Mouse (Mus musculus) embryo, embryonic 11.5 days (tissue): ENCODE measurements around the gene Gsto2.

Source experiments
- DNase-seq: peaks from one replicate; pipeline ENCODE4 v3.0.0-alpha.2; 2012; ENCODE audit warnings: low read depth, low spot score

The Gsto2 gene

GRCm38 (mm10) chr19:47857957-47858942 is 7.1 kb upstream of the Gsto2 start:
- no peak for DNase-seq

GRCm38 (mm10) chr19:47859180-47859579 is 6.2 kb upstream of the Gsto2 start:
- no peak for DNase-seq

GRCm38 (mm10) chr19:47862581-47862980 is 2.8 kb upstream of the Gsto2 start:
- no peak for DNase-seq

GRCm38 (mm10) chr19:47864051-47864450 is 1.3 kb upstream of the Gsto2 start:
- DNase-seq, result no peak

- no peak for DNase-seq
Measured at GRCm38 (mm10) chr19:47864721-47865120, 613 bp upstream of the Gsto2 start.

- DNase-seq, result no peak
Measured at GRCm38 (mm10) chr19:47867628-47868175, 2.4 kb downstream of the Gsto2 start.

- DNase-seq, result no peak
Measured at GRCm38 (mm10) chr19:47868951-47869350, 3.6 kb downstream of the Gsto2 start.

GRCm38 (mm10) chr19:47869516-47869915 is 4.2 kb downstream of the Gsto2 start:
- no peak for DNase-seq

GRCm38 (mm10) chr19:47870102-47870666 is 4.8 kb downstream of the Gsto2 start:
- no peak for DNase-seq

GRCm38 (mm10) chr19:47871515-47871914 is 6.2 kb downstream of the Gsto2 start:
- no peak for DNase-seq

- DNase-seq, result no peak
Measured at GRCm38 (mm10) chr19:47876252-47876651, 10.9 kb downstream of the Gsto2 start.

- DNase-seq, result no peak
Measured at GRCm38 (mm10) chr19:47881538-47881937, 16.2 kb downstream of the Gsto2 start.

GRCm38 (mm10) chr19:47882151-47882881 is 17.0 kb downstream of the Gsto2 start:
- peak; percentile 89 for DNase-seq

- no peak for DNase-seq
Measured at GRCm38 (mm10) chr19:47882882-47883254, 17.5 kb downstream of the Gsto2 start.

GRCm38 (mm10) chr19:47884296-47885085 is 19.2 kb downstream of the Gsto2 start:
- no peak for DNase-seq

GRCm38 (mm10) chr19:47885191-47885743 is 19.9 kb downstream of the Gsto2 start:
- DNase-seq, result no peak

- no peak for DNase-seq
Measured at GRCm38 (mm10) chr19:47885886-47886285, 20.6 kb downstream of the Gsto2 start.

- no peak for DNase-seq
Measured at GRCm38 (mm10) chr19:47886617-47887016, 21.3 kb downstream of the Gsto2 start.

GRCm38 (mm10) chr19:47887417-47887816 is 22.1 kb downstream of the Gsto2 start:
- no peak for DNase-seq

- no peak for DNase-seq
Measured at GRCm38 (mm10) chr19:47888037-47888436, 22.7 kb downstream of the Gsto2 start.
